Mouse (Mus musculus): ENCODE measurements at regions not wholly inside any gene's neighbourhood (a gene's known extent, or its start where the extent isn't known, plus 50 kb on each side); places are given as distances from the start of the nearest gene placed in this dataset.

DNA sequence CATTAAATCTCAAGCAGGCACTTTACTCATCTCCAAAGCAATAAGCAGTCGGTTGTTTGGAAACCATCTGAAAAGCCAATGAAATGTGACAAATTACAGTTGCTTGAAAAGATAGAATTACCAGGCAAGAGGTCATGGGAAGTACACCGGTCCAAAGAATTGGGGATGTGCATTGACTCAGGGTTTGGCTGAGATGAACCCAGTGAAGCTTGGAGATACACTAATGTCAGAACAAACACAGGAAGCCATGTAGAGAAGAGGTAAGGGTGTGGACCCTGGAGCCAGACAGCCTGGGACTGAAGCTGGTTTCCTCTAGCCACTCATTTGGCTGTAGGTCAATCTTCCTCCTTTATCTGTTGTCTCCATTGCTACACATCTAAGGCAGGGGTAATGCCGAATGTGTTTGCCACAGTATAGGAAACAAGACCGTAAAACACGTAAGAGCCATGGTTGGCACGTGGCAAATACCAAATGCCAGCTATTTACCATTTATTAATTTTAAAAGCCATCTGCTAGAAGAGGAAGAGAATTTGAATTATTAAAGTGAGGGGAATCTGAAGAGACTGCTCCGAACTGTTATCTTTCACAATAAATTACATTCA lies 173.9 kb downstream of the Rassf9 start:
- no peak overlapping the region for H3K27ac ChIP-seq (ENCODE audit: low read depth, low read length)
- 92% methylated on average over 7 of the region's 7 CpGs for WGBS
- H3K4me2 ChIP-seq (ENCODE audit: low read depth, low read length, severe bottlenecking), result no peak overlapping the region
- H3K4me3 ChIP-seq (ENCODE audit: low read depth, low read length), result no peak overlapping the region
- H3K9ac ChIP-seq (ENCODE audit: low read length), result no peak overlapping the region
- H3K9me3 ChIP-seq (ENCODE audit: control insufficient read depth, low read length), result no peaks in the 10 kb centered on the region
- no peaks in the 10 kb centered on the region for H3K36me3 ChIP-seq (ENCODE audit: control insufficient read depth, insufficient read depth, low read length)
- no peak for DNase-seq (ENCODE audit: low spot score)
- H3K4me1 ChIP-seq (replicated peaks; ENCODE audit: control insufficient read depth, insufficient read depth, low read length), result no peaks in the 10 kb centered on the region
- ATAC-seq (replicated peaks; ENCODE audit: low FRiP score), result no peak
- H3K27me3 ChIP-seq (ENCODE audit: control insufficient read depth, insufficient read depth, low read length), result no peaks in the 10 kb centered on the region

DNA sequence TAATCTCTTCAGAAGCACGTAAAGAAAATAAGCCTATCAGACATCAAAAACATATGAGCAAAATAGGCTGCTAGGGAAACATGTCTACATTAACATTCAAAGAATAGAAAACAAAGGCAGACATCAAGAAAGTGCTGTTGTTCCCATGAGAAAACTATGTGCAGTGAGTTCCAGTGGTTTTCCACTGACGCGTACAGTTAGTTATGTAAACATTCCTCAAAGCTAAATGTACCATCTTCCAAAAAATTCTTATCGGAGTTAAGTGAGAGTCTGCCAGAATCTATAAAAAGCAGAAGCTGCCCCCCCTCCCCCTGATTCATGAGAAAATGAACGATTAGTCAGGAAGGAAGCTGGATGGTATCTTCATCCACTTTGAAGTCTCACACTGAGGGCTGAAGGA lies 155.3 kb downstream of the Rassf9 start:
- 80% methylated on average over 5 of the region's 5 CpGs for WGBS
- no peak overlapping the region for H3K27ac ChIP-seq (ENCODE audit: low read depth, low read length)
- no peak for ATAC-seq (replicated peaks; ENCODE audit: low FRiP score)

DNA sequence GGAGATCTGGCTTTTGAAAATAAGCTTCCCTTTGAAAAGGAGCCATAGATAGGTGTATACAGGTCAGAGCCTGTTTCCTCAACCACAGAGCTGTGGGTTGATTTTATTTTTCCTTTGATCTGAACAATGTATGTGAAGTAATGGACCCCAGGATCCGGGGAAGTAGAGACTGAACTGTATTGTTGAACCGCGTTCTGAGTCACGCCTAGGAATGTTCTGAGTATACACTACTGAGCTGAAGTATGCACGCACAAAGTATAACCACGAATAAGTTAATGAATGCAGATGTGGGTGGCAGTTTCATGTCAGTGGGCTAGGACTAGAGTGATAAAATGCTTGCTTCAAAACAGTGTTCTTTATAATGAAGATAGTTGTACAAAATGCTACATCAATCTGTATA lies 147.7 kb downstream of the Rassf9 start:
- 89% methylated on average over 6 of the region's 6 CpGs for WGBS
- H3K27ac ChIP-seq (ENCODE audit: low read depth, low read length), result no peak overlapping the region
- H3K9ac ChIP-seq (ENCODE audit: low read length), result no peak overlapping the region
- no peaks in the 10 kb centered on the region for H3K36me3 ChIP-seq (ENCODE audit: control insufficient read depth, insufficient read depth, low read length)
- H3K4me3 ChIP-seq (ENCODE audit: low read depth, low read length), result no peak overlapping the region
- H3K9me3 ChIP-seq (ENCODE audit: control insufficient read depth, low read length), result no peaks in the 10 kb centered on the region
- no peaks in the 10 kb centered on the region for H3K4me1 ChIP-seq (replicated peaks; ENCODE audit: control insufficient read depth, insufficient read depth, low read length)
- DNase-seq (ENCODE audit: low spot score), result no peak
- no peak for ATAC-seq (replicated peaks; ENCODE audit: low FRiP score)
- no peak overlapping the region for H3K4me2 ChIP-seq (ENCODE audit: low read depth, low read length, severe bottlenecking)
- H3K27me3 ChIP-seq (ENCODE audit: control insufficient read depth, insufficient read depth, low read length), result no peaks in the 10 kb centered on the region

More for the DNA sequence above, 155.3 kb downstream of the Rassf9 start:
- no peaks in the 10 kb centered on the region for H3K27me3 ChIP-seq (ENCODE audit: control insufficient read depth, insufficient read depth, low read length)
- no peak overlapping the region for H3K9ac ChIP-seq (ENCODE audit: low read length)
- no peak overlapping the region for H3K4me3 ChIP-seq (ENCODE audit: low read depth, low read length)
- no peaks in the 10 kb centered on the region for H3K9me3 ChIP-seq (ENCODE audit: control insufficient read depth, low read length)
- H3K36me3 ChIP-seq (ENCODE audit: control insufficient read depth, insufficient read depth, low read length), result no peaks in the 10 kb centered on the region
- DNase-seq (ENCODE audit: low spot score), result no peak
- no peaks in the 10 kb centered on the region for H3K4me1 ChIP-seq (replicated peaks; ENCODE audit: control insufficient read depth, insufficient read depth, low read length)
- no peak overlapping the region for H3K4me2 ChIP-seq (ENCODE audit: low read depth, low read length, severe bottlenecking)

DNA sequence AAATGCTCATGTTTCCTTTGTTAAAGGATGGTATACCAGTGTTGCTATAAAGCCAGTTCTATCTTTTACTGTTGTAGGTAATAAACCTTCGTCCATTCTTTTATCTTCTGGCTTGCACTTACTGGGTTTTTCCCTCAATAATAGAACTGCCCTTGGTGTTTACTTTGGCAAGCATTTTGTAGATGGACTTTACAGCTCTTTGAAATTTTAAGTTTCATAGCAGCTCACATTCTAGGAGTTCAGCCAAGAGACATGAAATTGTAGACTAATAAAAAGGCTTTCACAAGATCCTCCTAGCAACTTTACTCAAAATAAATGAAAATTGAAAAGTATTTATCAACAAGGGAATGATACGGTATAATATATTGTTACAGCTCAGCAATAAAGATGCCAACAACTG lies 124.5 kb downstream of the Rassf9 start:
- no peaks in the 10 kb centered on the region for H3K4me1 ChIP-seq (replicated peaks; ENCODE audit: control insufficient read depth, insufficient read depth, low read length)
- H3K4me2 ChIP-seq (ENCODE audit: low read depth, low read length, severe bottlenecking), result no peak overlapping the region
- H3K4me3 ChIP-seq (ENCODE audit: low read depth, low read length), result no peak overlapping the region
- no peak overlapping the region for H3K27ac ChIP-seq (ENCODE audit: low read depth, low read length)
- H3K9ac ChIP-seq (ENCODE audit: low read length), result no peak overlapping the region
- no peaks in the 10 kb centered on the region for H3K36me3 ChIP-seq (ENCODE audit: control insufficient read depth, insufficient read depth, low read length)
- DNase-seq (ENCODE audit: low spot score) (no peak), ATAC-seq (replicated peaks; ENCODE audit: low FRiP score) (no peak)
- no peaks in the 10 kb centered on the region for H3K9me3 ChIP-seq (ENCODE audit: control insufficient read depth, low read length)
- H3K27me3 ChIP-seq (ENCODE audit: control insufficient read depth, insufficient read depth, low read length), result no peaks in the 10 kb centered on the region
- 92% methylated on average over 2 of the region's 2 CpGs for WGBS

DNA sequence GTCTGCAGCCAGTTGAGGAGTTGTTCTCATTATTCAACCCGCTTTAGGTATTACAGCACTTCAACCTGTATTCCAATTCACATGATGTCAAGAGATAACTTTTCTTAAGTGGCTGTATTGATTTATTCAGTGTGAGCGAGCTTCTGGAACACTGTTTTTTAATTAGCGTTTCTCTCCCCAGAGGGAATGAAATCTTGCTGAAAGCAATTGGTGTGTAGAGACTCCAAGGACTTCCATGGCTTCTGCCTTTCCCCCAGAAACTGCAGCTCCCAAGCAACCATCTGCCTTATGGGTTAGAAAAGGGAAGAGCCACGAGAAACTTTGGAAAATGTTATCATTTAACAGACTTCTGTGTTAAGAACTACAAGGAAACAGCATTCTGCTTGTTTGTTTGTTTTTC lies 121.4 kb downstream of the Rassf9 start:
- no peak overlapping the region for H3K4me2 ChIP-seq (ENCODE audit: low read depth, low read length, severe bottlenecking)
- DNase-seq (ENCODE audit: low spot score) (no peak), ATAC-seq (replicated peaks; ENCODE audit: low FRiP score) (no peak)
- no peaks in the 10 kb centered on the region for H3K27me3 ChIP-seq (ENCODE audit: control insufficient read depth, insufficient read depth, low read length)
- no peak overlapping the region for H3K4me3 ChIP-seq (ENCODE audit: low read depth, low read length)
- H3K27ac ChIP-seq (ENCODE audit: low read depth, low read length), result no peak overlapping the region
- no peaks in the 10 kb centered on the region for H3K36me3 ChIP-seq (ENCODE audit: control insufficient read depth, insufficient read depth, low read length)
- no peak overlapping the region for H3K9ac ChIP-seq (ENCODE audit: low read length)
- no peaks in the 10 kb centered on the region for H3K9me3 ChIP-seq (ENCODE audit: control insufficient read depth, low read length)
- H3K4me1 ChIP-seq (replicated peaks; ENCODE audit: control insufficient read depth, insufficient read depth, low read length), result no peaks in the 10 kb centered on the region
- WGBS, result 82% methylated on average over 4 of the region's 4 CpGs

DNA sequence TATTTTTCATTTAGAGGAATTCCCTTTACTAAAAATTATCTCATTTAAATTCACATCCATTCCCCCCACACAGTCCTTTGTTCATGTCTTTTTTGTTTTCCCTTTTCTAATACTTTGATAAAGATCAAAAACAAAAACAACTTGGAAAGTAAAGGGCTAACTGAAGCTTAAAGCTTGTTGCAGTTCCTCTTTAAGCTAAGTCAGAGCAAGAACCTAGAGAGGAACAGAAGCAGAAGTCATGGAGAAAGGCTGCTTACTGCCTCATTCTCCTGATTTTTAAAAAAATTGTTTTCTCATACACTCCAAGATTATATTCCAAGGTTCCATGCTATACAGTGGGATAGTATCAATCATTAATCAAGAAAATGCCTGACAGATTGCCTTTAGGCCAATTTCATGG lies 116.6 kb downstream of the Rassf9 start:
- no peak for DNase-seq (ENCODE audit: low spot score)
- no peak overlapping the region for H3K4me2 ChIP-seq (ENCODE audit: low read depth, low read length, severe bottlenecking)
- no peak overlapping the region for H3K27ac ChIP-seq (ENCODE audit: low read depth, low read length)
- H3K27me3 ChIP-seq (ENCODE audit: control insufficient read depth, insufficient read depth, low read length), result no peaks in the 10 kb centered on the region
- ATAC-seq (replicated peaks; ENCODE audit: low FRiP score), result no peak
- no peak overlapping the region for H3K4me3 ChIP-seq (ENCODE audit: low read depth, low read length)
- H3K36me3 ChIP-seq (ENCODE audit: control insufficient read depth, insufficient read depth, low read length), result no peaks in the 10 kb centered on the region
- no peaks in the 10 kb centered on the region for H3K9me3 ChIP-seq (ENCODE audit: control insufficient read depth, low read length)
- H3K4me1 ChIP-seq (replicated peaks; ENCODE audit: control insufficient read depth, insufficient read depth, low read length), result no peaks in the 10 kb centered on the region
- H3K9ac ChIP-seq (ENCODE audit: low read length), result no peak overlapping the region

DNA sequence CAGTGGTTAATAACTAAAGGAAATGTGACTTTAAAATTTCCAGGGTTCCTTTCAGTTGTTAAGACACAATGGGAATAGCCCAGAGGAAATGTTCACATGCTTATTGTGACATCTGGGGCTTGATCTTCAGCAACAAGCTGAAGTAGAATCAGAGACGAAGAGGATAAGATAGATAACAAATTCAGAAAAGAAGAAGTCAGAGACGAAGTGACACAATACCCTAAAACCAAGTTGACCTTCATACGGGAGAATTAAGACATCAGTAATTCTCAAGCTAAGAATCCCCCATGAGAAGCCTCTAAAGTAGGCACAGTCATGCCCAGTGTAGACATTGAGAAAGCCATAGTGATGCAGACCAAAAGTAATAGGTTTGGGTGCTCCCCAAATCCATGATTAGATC lies 111.9 kb downstream of the Rassf9 start:
- ATAC-seq (replicated peaks; ENCODE audit: low FRiP score) (no peak), DNase-seq (ENCODE audit: low spot score) (no peak)
- 87% methylated on average over 3 of the region's 3 CpGs for WGBS
- Histone ChIP-seq H3K4me3 (ENCODE audit: low read depth, low read length) (no peak overlapping the region), H3K9me3 (ENCODE audit: control insufficient read depth, low read length) (no peaks in the 10 kb centered on the region), H3K9ac (ENCODE audit: low read length) (no peak overlapping the region), H3K4me1 (replicated peaks; ENCODE audit: control insufficient read depth, insufficient read depth, low read length) (no peaks in the 10 kb centered on the region), H3K27me3 (ENCODE audit: control insufficient read depth, insufficient read depth, low read length) (no peaks in the 10 kb centered on the region), H3K27ac (ENCODE audit: low read depth, low read length) (no peak overlapping the region), H3K4me2 (ENCODE audit: low read depth, low read length, severe bottlenecking) (no peak overlapping the region), H3K36me3 (ENCODE audit: control insufficient read depth, insufficient read depth, low read length) (no peaks in the 10 kb centered on the region)

DNA sequence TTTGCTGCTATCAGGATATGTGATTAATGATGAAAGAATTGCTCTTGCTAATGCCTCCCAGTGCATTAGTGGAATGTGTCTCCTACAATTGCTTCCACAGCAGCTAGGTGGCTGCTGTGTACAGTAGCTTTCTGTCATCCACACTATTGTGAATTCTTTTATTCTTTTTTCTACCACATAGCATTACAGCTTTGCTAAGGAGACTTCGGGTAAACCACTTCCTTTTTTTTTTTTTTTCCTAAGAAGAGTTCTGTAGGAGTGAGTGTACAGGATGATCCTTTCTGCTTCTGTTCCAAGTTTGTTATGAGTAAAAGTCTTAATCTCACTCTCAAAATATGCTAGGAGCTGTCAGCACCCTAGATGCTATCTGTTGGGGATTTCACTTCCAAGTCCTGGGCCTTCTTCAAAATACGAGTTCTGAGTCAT lies 110.6 kb downstream of the Rassf9 start:
- 82% methylated on average over 2 of the region's 2 CpGs for WGBS

DNA sequence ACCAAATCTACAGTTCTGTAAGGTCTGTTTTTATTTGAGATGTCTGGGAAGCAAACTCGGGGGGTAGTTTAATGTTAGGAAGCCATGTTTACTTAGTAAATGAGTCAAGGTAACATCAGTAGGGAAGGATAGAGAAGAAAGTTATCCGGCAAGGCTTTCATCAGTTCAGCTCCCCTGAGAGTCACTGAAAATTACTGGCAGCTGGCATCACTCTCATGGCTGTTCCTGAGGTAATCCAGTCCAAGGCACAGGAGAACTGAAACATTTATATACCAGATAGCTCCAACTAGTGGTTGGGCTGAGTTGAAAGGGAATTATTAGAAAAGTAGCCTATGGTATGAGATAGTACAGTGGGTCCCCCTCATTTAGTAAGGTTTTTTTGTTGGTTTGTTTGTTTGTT lies 106.7 kb downstream of the Rassf9 start:
- Histone ChIP-seq H3K27ac (ENCODE audit: low read depth, low read length) (no peak overlapping the region), H3K4me3 (ENCODE audit: low read depth, low read length) (no peak overlapping the region), H3K36me3 (ENCODE audit: control insufficient read depth, insufficient read depth, low read length) (no peaks in the 10 kb centered on the region), H3K9me3 (ENCODE audit: control insufficient read depth, low read length) (no peaks in the 10 kb centered on the region), H3K4me2 (ENCODE audit: low read depth, low read length, severe bottlenecking) (no peak overlapping the region), H3K4me1 (replicated peaks; ENCODE audit: control insufficient read depth, insufficient read depth, low read length) (no peaks in the 10 kb centered on the region), H3K27me3 (ENCODE audit: control insufficient read depth, insufficient read depth, low read length) (no peaks in the 10 kb centered on the region), H3K9ac (ENCODE audit: low read length) (no peak overlapping the region)
- no peak for DNase-seq (ENCODE audit: low spot score)
- WGBS, result 74% methylated on average over 2 of the region's 2 CpGs
- ATAC-seq (replicated peaks; ENCODE audit: low FRiP score), result no peak

More for the DNA sequence above, 110.6 kb downstream of the Rassf9 start:
- Histone ChIP-seq H3K27me3 (ENCODE audit: control insufficient read depth, insufficient read depth, low read length) (no peaks in the 10 kb centered on the region), H3K4me2 (ENCODE audit: low read depth, low read length, severe bottlenecking) (no peak overlapping the region), H3K4me1 (replicated peaks; ENCODE audit: control insufficient read depth, insufficient read depth, low read length) (no peaks in the 10 kb centered on the region), H3K9ac (ENCODE audit: low read length) (no peak overlapping the region), H3K4me3 (ENCODE audit: low read depth, low read length) (no peak overlapping the region), H3K27ac (ENCODE audit: low read depth, low read length) (no peak overlapping the region), H3K36me3 (ENCODE audit: control insufficient read depth, insufficient read depth, low read length) (no peaks in the 10 kb centered on the region), H3K9me3 (ENCODE audit: control insufficient read depth, low read length) (no peaks in the 10 kb centered on the region)
- ATAC-seq (replicated peaks; ENCODE audit: low FRiP score) (no peak), DNase-seq (ENCODE audit: low spot score) (no peak)
